Mouse (Mus musculus) stomach, postnatal 0 days (tissue): ENCODE results near the gene Lyrm2.

Experiments used
- CTCF ChIP-seq: IDR thresholded peaks from 2 replicates; pipeline ENCODE4 v1.5.1; 2016; ENCODE audit warnings: antibody characterized with exemption, low read depth, mild to moderate bottlenecking, moderate library complexity
- EP300 ChIP-seq: optimal IDR thresholded peaks from 2 replicates; pipeline ENCODE3; 2016; ENCODE audit warnings: antibody characterized with exemption

- TF ChIP-seq CTCF (no peak), EP300 (no peak)
Measured at GRCm38 (mm10) chr4:32829316-32829715, 29.3 kb downstream of the Lyrm2 start.
